Mouse (Mus musculus) large intestine, adult 2 months (tissue): ENCODE results near the gene Mbip. TPM values are rescaled to one million over a fixed set of nuclear protein-coding genes. Genes with fewer than 3 reads are reported as not detected.

ENCODE experiments used
- DNase-seq: peaks from one replicate; pipeline ENCODE4 v3.0.0-alpha.2; 2012; ENCODE audit warnings: low read depth, low spot score
- WGBS: fragments of 180-500 bp; shearing (Covaris S2); methylation state at CpG from one replicate; pipeline ENCODE4 v1.1.7; 2018; 5-methylcytosine and 5-hydroxymethylcytosine counted together
- polyA plus RNA-seq: library from polyadenylated mRNA; depleted of rRNA; stranded (reverse); fragments of >200 nt; gene quantifications from 2 replicates; pipeline ENCODE4 v1.2.3, GENCODE M21; 2012; rRNA removed

The Mbip gene
- polyA plus RNA-seq: 3.0 and 4.9 TPM in 2 replicates

GRCm38 (mm10) chr12:56345367-56346089 lies at the start of gene Mbip:
Mbip (minus strand) TSS chr12:56345894.
- WGBS: under 1% methylated on average over 37 of the region's 37 CpGs
- DNase-seq: peak; percentile 97

GRCm38 (mm10) chr12:56387647-56388205 lies 42.0 kb upstream of the Mbip start:
- DNase-seq: no peak
- 39% methylated on average over 7 of the region's 7 CpGs for WGBS

GRCm38 (mm10) chr12:56386955-56387646 lies 41.4 kb upstream of the Mbip start:
- DNase-seq: no peak
- WGBS: 67% methylated on average over 6 of the region's 6 CpGs

DNA sequence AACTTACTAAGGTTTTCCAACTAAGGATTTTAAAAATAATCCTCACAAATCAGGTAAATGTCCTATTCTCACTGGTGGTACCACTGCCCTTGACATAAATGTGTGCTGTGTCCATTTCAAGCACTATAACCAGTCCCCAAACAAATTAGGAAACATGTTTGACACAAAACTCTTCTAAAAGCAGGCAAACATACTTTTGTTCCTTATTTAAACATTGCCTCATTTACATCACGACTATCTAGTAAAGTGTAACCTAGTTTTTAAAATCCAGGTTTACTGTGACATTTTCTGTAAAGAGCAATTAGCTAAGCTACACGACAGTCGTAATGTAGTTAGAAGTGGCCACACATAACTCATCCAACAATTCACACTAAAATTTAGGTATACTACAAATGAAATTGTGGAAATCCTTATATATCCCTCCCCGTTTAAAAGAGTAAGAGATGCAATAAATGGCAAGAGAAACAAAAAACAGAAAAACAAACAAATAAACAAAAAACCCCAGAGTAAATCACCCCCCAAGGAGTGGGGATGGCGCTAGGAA lies 851 bp downstream of the Mbip start:
- DNase-seq: peak; percentile 6
- WGBS: 2% methylated on average over 5 of the region's 5 CpGs

- no peak for DNase-seq
- WGBS: 74% methylated on average over 8 of the region's 8 CpGs
These were observed 6.2 kb downstream of the Mbip start for GRCm38 (mm10) chr12:56339295-56340056.

DNA sequence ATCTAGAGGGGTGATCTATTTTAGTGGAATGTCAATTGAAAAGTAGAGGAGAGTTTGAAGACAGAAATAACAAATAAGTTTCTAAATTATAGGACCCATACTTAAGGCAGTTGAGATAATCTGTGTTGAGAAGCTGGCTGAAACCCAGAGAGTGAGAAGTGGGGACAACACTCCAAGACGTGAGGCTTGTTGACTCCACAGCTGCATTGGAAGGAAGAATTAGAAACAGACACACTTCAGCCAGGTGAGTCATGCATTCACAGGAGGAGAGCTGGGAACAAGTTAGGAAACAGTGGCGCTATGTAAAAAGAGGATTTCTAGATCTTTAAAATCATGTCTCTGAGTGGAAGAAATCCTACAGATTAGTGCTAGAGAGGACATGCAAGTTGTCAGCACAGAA lies 12.2 kb downstream of the Mbip start:
- WGBS: 86% methylated on average over 2 of the region's 2 CpGs

GRCm38 (mm10) chr12:56332475-56332874 lies 13.2 kb downstream of the Mbip start:
- 94% methylated on average over 3 of the region's 3 CpGs for WGBS
- DNase-seq: no peak

More for the DNA sequence above, 12.2 kb downstream of the Mbip start:
- no peak for DNase-seq

DNA sequence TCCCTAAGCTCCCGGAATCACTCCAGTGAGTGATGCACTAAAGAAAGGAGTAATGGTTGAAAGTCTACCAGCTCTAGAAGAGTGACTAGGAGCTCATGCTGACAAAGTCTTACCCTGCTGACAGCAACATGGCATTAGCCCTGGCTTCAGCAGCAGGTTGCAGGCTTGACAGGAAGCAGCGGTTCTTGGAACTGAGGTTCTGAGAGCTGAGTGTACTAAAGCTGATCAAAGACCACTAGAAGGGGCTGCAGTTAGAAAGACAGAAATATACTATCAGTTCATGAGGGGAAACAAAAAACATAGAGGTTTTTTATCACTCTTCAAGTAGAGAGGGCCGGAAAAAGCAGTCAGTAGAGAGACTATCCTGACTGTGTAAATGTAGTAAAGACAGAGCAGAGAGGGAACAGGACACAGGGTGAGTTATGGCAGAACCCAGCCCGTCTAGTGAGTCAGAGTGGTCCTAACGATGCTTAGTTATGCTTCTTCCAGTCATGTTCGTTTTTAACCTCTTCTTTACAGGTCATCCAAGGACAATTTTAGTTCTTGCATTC lies 18.2 kb downstream of the Mbip start:
- WGBS: 78% methylated on average over 6 of the region's 6 CpGs
- no peak for DNase-seq

- WGBS: 94% methylated on average over 1 of the region's 1 CpGs
- no peak for DNase-seq
These were observed 19.8 kb downstream of the Mbip start for GRCm38 (mm10) chr12:56325851-56326250.

GRCm38 (mm10) chr12:56318941-56319340 lies 26.8 kb downstream of the Mbip start:
- no peak for DNase-seq
- whole genome bisulfite sequencing: 83% methylated on average over 4 of the region's 4 CpGs

DNA sequence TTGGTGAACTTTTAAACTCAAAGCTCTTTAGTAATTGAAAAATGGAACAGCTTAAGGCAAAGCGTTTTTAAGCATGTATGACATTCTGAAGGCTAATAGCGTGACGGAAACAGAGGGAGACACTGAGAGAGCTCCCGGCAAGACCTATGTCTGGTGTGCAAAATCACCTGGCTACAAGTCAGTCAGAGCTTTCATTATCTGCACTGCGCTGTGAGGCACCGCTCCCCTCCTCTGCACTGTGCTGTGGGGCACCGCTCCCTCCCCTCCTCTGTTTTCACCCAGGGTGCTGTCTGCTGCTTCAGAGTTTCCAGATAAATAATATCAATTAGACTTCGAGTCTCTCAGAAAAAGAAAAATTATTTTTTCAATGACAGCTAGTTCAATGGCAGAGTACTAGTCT lies 27.6 kb downstream of the Mbip start:
- 39% methylated on average over 8 of the region's 8 CpGs for WGBS
- no peak for DNase-seq

GRCm38 (mm10) chr12:56305758-56306157 lies 39.9 kb downstream of the Mbip start:
- 39% methylated on average over 6 of the region's 6 CpGs for WGBS
- no peak for DNase-seq

GRCm38 (mm10) chr12:56302321-56303017 lies 43.2 kb downstream of the Mbip start:
- 46% methylated on average over 4 of the region's 4 CpGs for WGBS
- no peak for DNase-seq

GRCm38 (mm10) chr12:56301487-56302293 lies 44.0 kb downstream of the Mbip start:
- 14% methylated on average over 27 of the region's 27 CpGs for WGBS
- no peak for DNase-seq

DNA sequence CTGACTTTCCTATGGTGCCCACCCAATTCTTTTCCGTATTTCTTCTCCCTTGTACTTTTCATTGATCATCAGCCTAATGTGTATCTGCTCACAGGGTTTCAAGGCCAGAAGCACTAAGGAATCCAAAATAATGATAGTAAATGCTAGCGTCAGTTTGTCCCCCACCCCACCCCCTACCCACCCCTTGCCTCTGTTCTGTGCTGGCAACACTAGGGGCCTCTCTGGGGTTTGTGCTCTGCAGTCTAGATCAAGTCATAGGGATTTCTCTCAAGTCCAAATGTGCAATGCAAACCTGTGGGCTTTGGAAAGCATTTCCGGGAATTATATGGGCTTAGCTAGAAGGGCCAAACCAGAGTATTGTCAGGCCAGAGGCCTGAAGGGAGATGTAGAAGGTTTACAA lies 46.1 kb downstream of the Mbip start:
- DNase-seq: no peak
- 43% methylated on average over 3 of the region's 3 CpGs for WGBS

DNA sequence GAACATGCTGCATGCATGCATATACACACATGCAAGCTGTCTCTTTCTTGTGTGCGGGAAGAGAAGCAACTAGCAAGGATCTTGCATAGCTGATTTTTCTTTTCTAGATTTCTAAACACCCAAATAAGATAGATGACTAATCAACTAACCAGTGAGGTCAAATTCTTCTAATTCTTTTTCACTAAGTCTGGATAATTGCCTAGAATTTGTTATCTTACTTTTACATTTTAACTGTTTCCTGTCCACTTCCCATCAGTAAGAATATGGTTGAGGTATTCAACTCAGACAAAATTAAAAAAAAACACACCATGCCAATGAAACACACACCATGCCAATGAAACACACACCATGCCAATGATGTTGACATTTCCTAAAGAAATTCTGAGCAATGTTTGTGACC lies 46.8 kb downstream of the Mbip start:
- DNase-seq: no peak
- 62% methylated on average over 1 of the region's 1 CpGs for WGBS

DNA sequence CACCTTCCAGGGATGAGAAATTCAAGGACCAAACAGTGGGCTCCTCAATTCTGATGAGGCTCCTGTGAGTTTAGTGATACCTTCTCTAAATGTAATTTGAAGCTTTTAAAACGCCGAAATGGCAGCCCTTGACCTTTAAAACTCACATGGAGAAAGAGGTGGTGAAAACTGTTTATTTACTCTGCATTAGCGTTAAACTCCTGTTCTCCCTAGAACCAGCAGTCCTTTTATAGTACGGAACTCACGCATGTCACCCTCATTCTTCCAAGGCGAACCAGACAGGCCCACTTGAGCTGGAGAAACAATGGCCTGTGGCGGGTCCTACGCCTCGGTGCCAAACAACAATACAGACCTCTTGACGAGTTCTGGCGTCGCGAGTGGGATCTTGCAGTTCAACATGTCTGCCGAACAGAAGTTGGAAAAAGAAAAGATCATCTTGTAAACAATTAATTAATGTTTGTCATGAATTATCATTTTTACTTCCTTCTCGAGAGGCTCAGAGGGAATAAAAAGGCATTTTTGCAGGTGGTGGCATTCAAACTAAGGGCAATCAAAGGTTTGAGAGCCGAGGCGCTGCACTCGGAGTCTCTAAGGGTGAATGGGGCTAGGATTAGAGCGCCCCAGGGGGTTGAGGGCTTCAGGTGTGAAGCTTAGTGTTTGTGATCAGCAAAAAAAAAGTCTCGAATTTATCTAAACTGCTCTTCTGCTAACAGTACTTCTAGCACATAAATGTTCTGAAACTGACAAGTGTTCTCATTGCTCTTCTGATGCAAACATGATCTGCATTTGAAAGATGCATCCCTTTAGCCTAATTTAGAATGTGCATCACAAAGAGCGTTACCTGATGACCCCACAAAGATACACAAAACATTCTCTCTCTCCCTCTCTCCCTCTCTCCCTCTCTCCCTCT lies 47.5 kb downstream of the Mbip start:
- DNase-seq: no peak
- WGBS: 58% methylated on average over 21 of the region's 21 CpGs
